8 mouse cellular contexts compared by ENCODE assay signal in genomic region chr19:40678532-40679307, GRCm38 (mm10).
A peak's percentile ranks its signal among the peaks of the same experiment; 100 is the strongest.
DNase-seq lines count a peak whose midpoint lies in the region; ATAC-seq and TF ChIP-seq lines count a peak whose summit lies in the region.

No protein-coding gene starts in this region.

- H3K4me1 ChIP-seq in hindbrain, postnatal 0 days (ENCODE audit: insufficient read depth, low read length) = no peaks in the 10 kb centered on the region
- H3K4me1 ChIP-seq in hindbrain, embryonic 12.5 days = peaks cover 5% of the 10 kb centered on the region; the same call in 1 of the 2 replicates
- peaks cover 19% of the 10 kb centered on the region for H3K4me1 ChIP-seq in heart, embryonic 10.5 days
- H3K4me1 ChIP-seq in forebrain, embryonic 12.5 days = no peaks in the 10 kb centered on the region

- H3K4me3 ChIP-seq in hindbrain, postnatal 0 days (ENCODE audit: low read length) = no peak overlapping the region
- H3K4me3 ChIP-seq in hindbrain, embryonic 12.5 days = no peak overlapping the region
- H3K4me3 ChIP-seq in heart, embryonic 10.5 days = peak overlapping the region; percentile 40
- H3K4me3 ChIP-seq in forebrain, embryonic 12.5 days (replicated peaks) = no peak overlapping the region

- WGBS in hindbrain, postnatal 0 days = 44% methylated on average over 17 of the region's 17 CpGs
- 62% methylated on average over 17 of the region's 17 CpGs for WGBS in hindbrain, embryonic 12.5 days
- 25% methylated on average over 17 of the region's 17 CpGs for WGBS in heart, embryonic 10.5 days
- 69% methylated on average over 17 of the region's 17 CpGs for WGBS in forebrain, embryonic 12.5 days

- H3K9ac ChIP-seq in hindbrain, postnatal 0 days (replicated peaks; ENCODE audit: low read length) = no peak overlapping the region
- H3K9ac ChIP-seq in hindbrain, embryonic 12.5 days = no peak overlapping the region
- H3K9ac ChIP-seq in forebrain, embryonic 12.5 days = no peak overlapping the region

- DNase-seq in hindbrain, postnatal 0 days (ENCODE audit: low spot score) = peak; percentile 20
- DNase-seq in adrenal gland, postnatal 14 days = peak; percentile 59
- DNase-seq in heart, embryonic 10.5 days (ENCODE audit: low spot score) = peak; percentile 74
- DNase-seq in kidney, postnatal 4 days = peak; percentile 15 to 45
- DNase-seq in layer of hippocampus, postnatal 25 days (ENCODE audit: extremely low spot score in 1 of 2, low spot score in 1 of 2) = no peak

- no peak overlapping the region for H3K27ac ChIP-seq in hindbrain, postnatal 0 days
- no peak overlapping the region for H3K27ac ChIP-seq in hindbrain, embryonic 12.5 days
- peak overlapping the region; percentile 44; the same call in 1 of the 2 replicates for H3K27ac ChIP-seq in heart, embryonic 10.5 days
- no peak overlapping the region for H3K27ac ChIP-seq in forebrain, embryonic 12.5 days

- ATAC-seq in hindbrain, postnatal 0 days = no peak
- no peak for ATAC-seq in hindbrain, embryonic 12.5 days (ENCODE audit: low FRiP score)
- peak; percentile 67 for ATAC-seq in neutrophil, adult 5-6 weeks (ENCODE audit: extremely low read depth, insufficient number of reproducible peaks, low FRiP score, poor library complexity, severe bottlenecking)
- ATAC-seq in forebrain, embryonic 12.5 days (ENCODE audit: low FRiP score) = no peak

- 0 out of 2 replicates have a peak overlapping the region, but pooled peaks have one; percentile 3 for H3K4me2 ChIP-seq in hindbrain, postnatal 0 days (ENCODE audit: low read depth, low read length)
- no peak overlapping the region for H3K4me2 ChIP-seq in hindbrain, embryonic 12.5 days (replicated peaks)
- no peak overlapping the region for H3K4me2 ChIP-seq in forebrain, embryonic 12.5 days

- no peaks in the 10 kb centered on the region for H3K27me3 ChIP-seq in hindbrain, postnatal 0 days (ENCODE audit: insufficient read depth, low read length)
- no peaks in the 10 kb centered on the region for H3K27me3 ChIP-seq in hindbrain, embryonic 12.5 days
- no peaks in the 10 kb centered on the region for H3K27me3 ChIP-seq in heart, embryonic 10.5 days (ENCODE audit: insufficient read depth, poor library complexity, severe bottlenecking)
- H3K27me3 ChIP-seq in forebrain, embryonic 12.5 days = no peaks in the 10 kb centered on the region

- no peaks in the 10 kb centered on the region for H3K9me3 ChIP-seq in hindbrain, postnatal 0 days (ENCODE audit: low read length)
- H3K9me3 ChIP-seq in hindbrain, embryonic 12.5 days (replicated peaks) = no peaks in the 10 kb centered on the region
- H3K9me3 ChIP-seq in heart, embryonic 10.5 days = no peaks in the 10 kb centered on the region
- H3K9me3 ChIP-seq in forebrain, embryonic 12.5 days = no peaks in the 10 kb centered on the region

- H3K36me3 ChIP-seq in hindbrain, postnatal 0 days (ENCODE audit: insufficient read depth, low read length) = no peaks in the 10 kb centered on the region
- no peaks in the 10 kb centered on the region for H3K36me3 ChIP-seq in hindbrain, embryonic 12.5 days
- H3K36me3 ChIP-seq in heart, embryonic 10.5 days = no peaks in the 10 kb centered on the region
- H3K36me3 ChIP-seq in forebrain, embryonic 12.5 days (replicated peaks) = no peaks in the 10 kb centered on the region

- TF ChIP-seq CTCF in hindbrain, postnatal 0 days (IDR thresholded peaks at IDR 0.05; ENCODE audit: low read depth) = no peak

Comparison
In these comparisons a context has a peak if more than half of its experiments do, and no peak if none do; other contexts are left out.
1. DNase-seq: peak in hindbrain, postnatal 0 days (single experiment), adrenal gland, postnatal 14 days (single experiment), heart, embryonic 10.5 days (single experiment) and kidney, postnatal 4 days (2 of 2); none in layer of hippocampus, postnatal 25 days (0 of 2).